Mouse (Mus musculus) adrenal gland, postnatal 36 days (tissue): ENCODE results near the gene Gm16442. TPM values are rescaled to one million over a fixed set of nuclear protein-coding genes. Genes with fewer than 3 reads are reported as not detected.
"Not testable (repeated sequence)": the region's sequence is repeated elsewhere in the genome, so short reads cannot be mapped to it uniquely, and the experiment has no call there.

Experiments used
- DNase-seq, 2 experiments: peaks; one replicate each; pipeline ENCODE4 v3.0.0; 2021; ENCODE audit warnings: mixed read lengths in 1 of 2
- long read RNA-seq, 2 experiments: library from polyadenylated mRNA; stranded (forward); transcript quantifications; one replicate each; pipeline ENCODE4 v2.0.0; 2021; ENCODE audit warnings: borderline sequencing depth in 2 of 2
- total RNA-seq, 2 experiments: library from RNA; stranded (reverse); gene quantifications; 2 replicates each; pipeline ENCODE4 v1.2.3; 2021

Gm16442 gene
- total RNA-seq, result not detected
- long read RNA-seq, experiment 1, result 0 reads
- long read RNA-seq, experiment 2, result 0 reads

DNA sequence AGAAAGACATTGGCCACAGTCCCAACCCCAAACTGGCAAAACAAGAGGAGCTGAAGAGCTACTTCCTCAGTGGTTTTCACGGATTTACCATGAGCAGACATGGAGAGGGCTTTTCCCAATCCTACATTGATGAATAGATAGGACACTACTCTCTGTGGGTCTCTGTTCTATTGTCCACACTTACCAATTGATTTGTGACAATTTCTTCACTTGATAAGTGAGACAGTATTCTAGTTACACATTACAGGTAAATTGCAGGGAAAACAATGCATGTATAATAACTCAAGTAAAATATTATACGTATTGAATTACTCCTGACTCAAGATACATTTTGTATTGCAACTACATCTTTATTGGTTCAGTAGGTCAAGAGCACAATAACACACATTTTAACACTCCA is at the start of gene Gm16442:
Gene Gm16442, minus strand, starts transcription at position 101 of the 400 bp plus-strand sequence.
- not testable (repeated sequence) for DNase-seq

DNA sequence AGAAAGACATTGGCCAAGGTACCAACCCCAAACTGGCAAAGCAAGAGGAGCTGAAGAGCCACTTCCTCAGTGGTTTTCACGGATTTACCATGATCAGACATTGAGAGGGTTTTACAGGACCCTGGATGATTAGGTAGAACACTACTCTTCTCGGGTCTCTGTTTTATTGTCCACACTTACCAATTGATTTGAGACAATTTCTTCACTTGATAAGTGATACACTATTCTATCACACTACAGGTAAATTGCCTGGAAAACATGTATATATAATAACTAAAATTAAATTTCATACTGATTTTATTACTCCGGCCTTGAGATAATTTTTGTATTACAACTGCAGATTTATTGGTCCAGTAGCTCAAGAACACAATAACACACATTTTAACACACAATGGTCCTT is 45.9 kb upstream of the Gm16442 start, which contains the start of gene Vmn1r94:
Gene Vmn1r94, minus strand, starts transcription at position 101 of the 400 bp plus-strand sequence.
- DNase-seq, result not testable (repeated sequence)

DNA sequence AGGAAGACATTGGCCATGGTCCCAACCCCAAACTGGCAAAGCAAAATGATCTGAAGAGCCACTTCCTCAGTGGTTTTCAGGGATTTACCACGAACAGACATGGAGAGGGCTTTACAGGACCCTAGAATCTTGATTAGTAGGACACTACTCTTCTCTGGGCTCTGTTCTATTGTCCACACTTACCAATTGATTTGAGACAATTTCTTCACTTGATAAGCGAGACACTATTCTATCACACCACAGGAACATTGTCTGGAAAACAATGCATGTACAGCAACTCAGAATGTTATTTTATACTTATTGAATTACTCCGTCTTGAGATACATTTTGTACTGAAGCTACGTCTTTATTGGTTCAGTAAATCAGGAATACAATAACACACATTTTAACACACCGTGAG is 16.6 kb upstream of the Gm16442 start, which contains the start of gene Vmn1r93:
Gene Vmn1r93, minus strand, starts transcription at position 101 of the 400 bp plus-strand sequence.
- DNase-seq, result not testable (repeated sequence)

DNA sequence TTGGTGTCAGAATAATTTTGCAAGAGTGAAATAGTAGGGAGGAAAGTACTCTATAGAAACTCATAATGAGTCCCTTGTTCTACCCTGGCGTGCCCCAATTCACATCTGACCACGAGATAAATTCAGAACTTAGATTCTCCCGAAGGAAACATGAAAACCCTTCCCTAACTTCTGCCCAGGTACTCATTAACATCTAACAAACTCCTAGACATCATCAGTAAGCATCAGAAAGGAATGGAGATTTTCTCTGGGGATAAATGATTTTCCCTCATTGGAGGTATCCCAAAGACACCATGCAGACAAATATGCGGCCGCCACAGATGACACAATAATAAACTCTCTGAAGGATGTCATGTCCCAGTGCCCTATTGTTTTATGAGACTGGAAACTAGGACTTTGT is 23.0 kb downstream of the Gm16442 start, which contains the start of gene Vmn1r91:
Gene Vmn1r91, plus strand, starts transcription at position 301 of the 400 bp plus-strand sequence.
- not testable (repeated sequence) for DNase-seq

DNA sequence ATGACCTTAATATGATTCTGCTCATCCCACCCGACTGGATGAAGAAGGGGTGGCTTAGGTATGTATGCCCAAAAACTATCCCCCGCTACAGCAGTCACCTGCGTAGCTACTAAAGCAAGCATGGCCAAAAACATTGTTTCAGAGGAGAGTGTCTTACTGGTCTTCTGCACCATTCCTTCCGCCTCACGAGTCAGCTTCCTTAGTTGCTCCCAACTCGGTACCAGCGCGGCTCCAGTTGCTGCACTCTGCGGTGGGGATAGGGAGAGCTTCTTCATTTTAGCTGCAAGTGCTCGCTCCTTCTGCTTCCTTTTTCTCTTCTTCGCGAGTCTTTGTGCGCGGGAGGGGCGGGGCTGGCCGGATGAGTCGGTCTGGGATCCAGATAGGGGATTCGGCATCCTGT is 44.3 kb downstream of the Gm16442 start:
- DNase-seq, result not testable (repeated sequence)

Other genes starting within 250 kb of the Gm16442 start
- not detected for gene Ceacam19, start 234.6 kb downstream of the Gm16442 start, total RNA-seq
- gene Pvr, start 201.4 kb downstream of the Gm16442 start, total RNA-seq, result 10 to 100 TPM; 28.8 to 33.7 TPM
- gene Igsf23, start 171.8 kb downstream of the Gm16442 start, total RNA-seq, result not detected
- not detected for gene Ceacam20, start 157.2 kb downstream of the Gm16442 start, total RNA-seq
- not detected for gene Nlrp9b, start 131.1 kb downstream of the Gm16442 start, total RNA-seq
- gene Vmn1r91, start 22.9 kb downstream of the Gm16442 start, total RNA-seq, result not detected
- gene Vmn1r93, start 16.5 kb upstream of the Gm16442 start, total RNA-seq, result not detected
- not detected for gene Vmn1r94, start 45.8 kb upstream of the Gm16442 start, total RNA-seq
- gene Vmn1r95, start 71.1 kb upstream of the Gm16442 start, total RNA-seq, result not detected
- not detected for gene Gm6164, start 83.0 kb upstream of the Gm16442 start, total RNA-seq
- gene Gm4498, start 111.2 kb upstream of the Gm16442 start, total RNA-seq, result not detected
- not detected for gene Gm5890, start 140.3 kb upstream of the Gm16442 start, total RNA-seq
- not detected for gene Gm4133, start 211.5 kb upstream of the Gm16442 start, total RNA-seq